Mouse (Mus musculus): ENCODE data around the gene Siglece.
"Not testable (repeated sequence)": the region's sequence is repeated elsewhere in the genome, so short reads cannot be mapped to it uniquely, and the experiment has no call there.

Siglece gene

DNA sequence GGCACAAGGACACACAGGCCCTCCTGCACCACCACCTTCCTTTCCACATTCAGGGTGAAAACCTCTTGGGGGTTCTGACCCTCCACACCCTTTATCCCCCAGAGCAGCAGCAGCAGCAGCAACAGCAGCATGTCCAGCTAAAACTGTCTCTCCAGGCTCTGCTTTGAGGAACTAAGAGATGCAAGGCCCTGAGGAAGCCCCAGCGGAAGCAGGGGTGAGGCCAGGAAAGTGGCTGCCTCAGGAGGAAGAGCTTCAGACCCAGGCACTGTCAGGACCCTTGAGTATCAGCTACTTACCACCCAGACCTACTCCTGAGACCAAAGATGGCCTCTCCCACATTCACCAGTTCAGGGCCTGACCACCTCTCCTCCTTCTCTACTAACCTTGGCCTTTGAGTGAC is at the start of gene Siglece:
TSS of gene Siglece (minus strand) at position 160 of the 400 bp plus-strand sequence.
- no peak for DNase-seq (ENCODE audit: low read depth, low spot score)

DNA sequence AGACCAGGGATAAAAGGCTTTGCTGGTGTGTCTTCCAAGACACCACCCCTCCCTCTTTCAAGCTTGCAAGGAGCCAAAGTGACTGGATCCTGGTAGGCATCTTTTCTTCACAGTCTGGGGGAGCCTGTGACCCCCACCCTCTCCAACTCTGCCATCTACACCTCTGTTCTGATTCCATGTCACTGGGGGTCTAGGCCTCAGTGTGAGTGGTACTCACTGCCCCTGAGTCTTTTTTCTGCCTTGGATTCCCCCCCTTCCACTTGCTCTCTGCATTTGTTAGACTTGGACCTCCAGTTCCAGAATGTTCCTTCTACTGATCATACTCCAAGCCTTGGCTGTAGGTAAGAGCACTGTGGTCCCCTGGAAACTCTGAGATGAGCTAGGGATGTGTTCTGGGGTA is 30.2 kb upstream of the Siglece start, which contains the start of gene Klk14:
TSS of gene Klk14 (plus strand) at position 301 of the 400 bp plus-strand sequence.
- no peak for DNase-seq (ENCODE audit: low read depth, low spot score)

DNA sequence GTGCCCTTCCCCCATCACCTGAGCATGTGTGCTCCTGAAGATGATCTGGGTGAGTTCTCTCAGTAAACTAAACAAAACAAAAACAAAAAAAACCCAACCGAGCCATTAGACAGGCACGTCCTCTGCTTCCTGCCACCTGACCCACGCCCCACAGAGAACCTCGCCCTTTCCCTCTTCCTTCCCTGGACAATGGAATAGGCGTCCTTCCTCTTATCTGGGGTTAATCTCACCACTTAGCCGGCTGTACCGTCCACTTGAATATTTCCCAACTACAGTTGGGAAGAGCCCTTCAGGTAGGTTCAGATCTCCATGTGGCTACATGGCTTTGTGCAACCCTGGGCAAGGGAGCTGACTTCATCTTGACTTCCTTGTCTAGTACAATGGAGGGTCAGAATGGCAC is 25.1 kb upstream of the Siglece start:
- DNase-seq (ENCODE audit: low read depth, low spot score) = peak; percentile 60

DNA sequence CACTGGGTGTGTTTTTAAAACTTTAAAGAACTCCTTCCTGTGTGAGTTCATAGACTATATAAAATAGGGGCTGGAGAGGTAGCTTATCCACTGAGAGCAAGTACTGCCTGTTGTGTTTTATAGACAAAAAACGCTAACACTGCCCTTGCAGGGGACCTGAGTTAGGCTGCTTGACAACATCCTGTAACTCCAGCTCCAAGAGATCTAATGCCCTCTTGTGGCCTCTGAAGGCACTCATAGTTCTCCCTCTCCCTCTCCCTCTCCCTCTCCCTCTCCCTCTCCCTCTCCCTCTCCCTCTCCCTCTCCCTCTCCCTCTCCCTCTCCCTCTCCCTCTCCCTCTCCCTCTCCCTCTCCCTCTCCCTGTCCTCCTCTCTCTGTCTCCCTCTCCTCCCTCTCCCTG is 22.6 kb upstream of the Siglece start:
- not testable (repeated sequence) for DNase-seq (ENCODE audit: low read depth, low spot score)

DNA sequence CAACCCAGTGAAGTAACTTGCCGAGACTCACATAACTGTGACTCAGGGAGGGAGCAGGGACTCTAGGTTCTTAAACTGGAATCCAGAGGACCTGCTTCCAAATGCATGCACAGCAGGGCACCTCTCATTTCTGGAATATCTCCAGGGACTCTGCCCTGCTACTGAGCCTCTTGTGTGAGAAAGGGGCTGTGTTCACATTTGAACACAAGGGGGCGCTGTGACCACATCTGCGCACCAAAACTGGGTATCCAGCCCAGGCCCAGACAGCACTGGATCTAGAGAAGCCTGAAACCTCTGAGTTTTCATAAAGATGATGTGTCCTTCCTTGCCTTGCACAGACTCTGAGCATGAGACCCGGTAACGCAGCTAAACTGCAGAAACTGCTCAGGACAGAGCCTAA is 21.0 kb upstream of the Siglece start:
- peak; percentile 81 for DNase-seq (ENCODE audit: low read depth, low spot score)

DNA sequence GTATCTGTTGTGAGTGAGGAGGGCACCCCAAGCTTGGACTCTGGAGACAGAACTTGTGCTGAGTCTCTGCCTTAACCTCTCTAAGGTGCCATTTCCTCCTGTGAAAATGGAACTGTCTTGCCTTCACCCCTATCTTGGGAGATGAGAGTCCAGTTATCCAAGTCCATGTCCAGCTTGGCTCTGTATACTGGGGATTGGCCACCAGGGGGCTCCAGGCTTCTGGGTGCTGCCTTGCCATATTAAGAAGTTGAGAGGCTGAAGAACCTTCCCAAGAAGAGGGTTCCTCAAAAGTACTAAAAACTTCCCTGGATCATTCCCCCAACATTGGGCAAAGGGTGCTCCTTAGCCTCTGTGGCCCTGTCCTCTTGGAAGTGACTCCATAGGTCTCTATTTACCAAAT is 18.6 kb upstream of the Siglece start:
- peak; percentile 55 for DNase-seq (ENCODE audit: low read depth, low spot score)

DNA sequence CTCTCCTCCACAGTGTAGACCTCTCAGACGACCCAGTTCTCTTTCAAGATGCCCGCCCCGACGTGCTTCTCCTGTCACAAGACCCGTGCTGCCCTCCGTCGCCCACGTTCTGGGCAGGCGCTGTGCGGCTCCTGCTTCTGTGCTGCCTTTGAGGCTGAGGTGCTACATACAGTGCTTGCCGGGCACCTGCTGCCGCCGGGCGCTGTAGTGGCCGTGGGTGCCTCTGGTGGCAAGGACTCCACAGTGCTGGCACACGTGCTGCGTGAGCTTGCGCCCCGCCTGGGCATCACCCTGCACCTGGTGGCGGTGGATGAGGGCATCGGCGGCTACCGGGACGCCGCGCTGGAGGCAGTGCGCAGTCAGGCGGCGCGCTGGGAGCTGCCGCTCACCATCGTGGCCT is 15.1 kb upstream of the Siglece start:
- DNase-seq (ENCODE audit: low read depth, low spot score) = peak; percentile 51

DNA sequence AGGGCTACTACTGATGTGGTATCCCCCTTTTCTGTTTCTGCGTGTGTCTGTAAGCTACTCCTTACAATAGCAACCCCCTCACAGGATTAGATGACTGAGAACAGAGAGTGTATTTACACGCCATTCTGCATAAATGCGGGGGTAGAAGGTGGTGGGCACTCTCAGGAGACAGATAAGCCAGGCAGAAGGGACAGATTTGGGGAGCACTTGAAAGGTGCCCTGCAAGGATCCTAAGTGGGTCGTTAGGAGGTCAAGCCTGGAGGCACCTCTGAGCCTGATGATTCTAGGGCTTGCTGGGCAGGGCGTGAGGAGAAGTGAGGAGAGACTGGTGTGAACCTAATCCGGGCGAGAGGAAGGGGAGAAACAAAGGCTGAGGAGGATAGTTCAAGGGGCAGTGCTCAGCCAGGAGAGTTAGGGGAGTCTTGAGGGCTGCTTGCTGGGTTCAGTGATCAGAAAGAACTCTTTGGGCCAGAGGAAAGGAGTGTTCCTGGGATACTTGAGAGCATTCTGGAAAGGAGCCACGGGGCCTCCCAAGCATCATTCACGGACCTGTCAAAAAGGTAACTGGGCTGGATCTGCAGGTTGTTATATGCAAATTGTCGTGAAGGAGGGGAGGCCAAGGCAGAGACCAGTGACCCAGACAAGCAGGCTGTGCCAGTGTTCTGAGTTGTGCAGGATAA is 12.8 kb upstream of the Siglece start:
- DNase-seq (ENCODE audit: low read depth, low spot score) = no peak

DNA sequence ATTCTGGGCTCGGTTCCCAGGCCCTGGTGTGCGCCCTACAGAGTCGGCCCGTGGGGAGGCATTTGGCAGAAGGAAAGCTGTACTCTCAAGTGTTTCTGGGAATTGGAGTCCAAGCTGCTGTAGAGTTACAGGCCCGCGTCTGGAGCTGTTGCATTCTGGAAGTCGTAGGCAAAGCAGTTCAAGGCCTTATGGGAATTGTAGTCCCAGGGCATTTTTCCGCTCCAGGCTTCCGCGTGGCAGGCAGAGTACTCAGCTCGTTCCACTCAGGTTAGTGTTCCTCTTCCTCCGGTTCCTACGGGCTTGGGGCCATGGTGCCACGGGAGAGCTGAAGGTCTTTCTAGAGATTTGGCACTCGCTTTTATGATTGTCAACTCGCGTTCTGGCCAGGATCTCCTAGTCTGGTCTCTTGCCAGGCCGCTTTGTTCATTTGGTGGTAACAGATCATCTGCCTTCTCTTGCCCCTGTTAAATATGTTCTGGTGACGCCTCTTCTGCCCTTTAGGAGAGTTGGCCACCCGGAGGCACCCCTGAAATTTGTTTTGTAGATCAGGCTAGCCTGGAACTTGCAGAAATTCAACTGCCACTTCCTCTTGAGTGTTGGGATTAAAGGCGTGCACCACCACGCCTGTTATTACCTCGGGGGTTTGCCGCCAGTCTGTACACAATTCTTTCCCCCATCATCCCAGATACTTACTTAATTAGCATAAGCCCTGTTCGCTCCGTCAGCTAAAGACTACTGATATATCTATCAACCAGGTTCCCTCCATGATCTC is 12.0 kb upstream of the Siglece start, which contains the start of gene Ctu1:
TSS of gene Ctu1 (plus strand) at position 208 of the 772 bp plus-strand sequence.
- DNase-seq (ENCODE audit: low read depth, low spot score) = peak; percentile 90

DNA sequence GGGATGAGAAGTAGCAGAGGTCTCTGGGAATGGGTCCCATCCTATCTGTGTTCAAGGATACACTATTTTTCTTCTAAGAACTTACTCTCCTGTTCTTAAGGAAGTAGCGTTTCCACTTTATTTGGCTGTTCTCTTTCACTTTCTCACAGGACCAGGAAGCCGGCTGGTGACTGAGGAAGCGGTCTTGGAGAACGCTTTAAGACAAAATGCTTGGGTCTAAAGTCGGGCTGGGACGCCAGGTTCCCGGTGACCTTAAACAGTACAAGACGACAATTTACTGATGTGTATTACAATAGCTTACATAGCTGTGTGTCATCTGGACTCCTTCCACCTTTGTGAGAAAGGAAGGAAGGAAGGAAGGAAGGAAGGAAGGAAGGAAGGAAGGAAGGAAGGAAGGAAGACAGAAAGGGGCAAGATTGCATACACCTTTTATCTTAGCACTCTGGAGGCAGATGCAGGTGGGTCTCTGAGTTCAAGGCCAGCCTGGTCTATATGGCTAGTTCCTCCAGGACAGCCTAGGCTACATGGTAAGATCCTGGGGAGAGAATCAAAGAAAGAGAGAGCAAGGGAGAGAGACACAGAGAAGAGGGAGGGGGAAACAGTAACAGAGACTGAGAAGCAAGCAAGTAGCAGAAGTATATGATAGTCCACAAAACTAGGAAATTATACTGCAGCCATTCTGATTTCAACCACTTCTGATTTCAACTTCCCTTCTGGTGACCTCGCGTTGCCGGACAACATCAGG is 11.3 kb upstream of the Siglece start:
- no peak for DNase-seq (ENCODE audit: low read depth, low spot score)

DNA sequence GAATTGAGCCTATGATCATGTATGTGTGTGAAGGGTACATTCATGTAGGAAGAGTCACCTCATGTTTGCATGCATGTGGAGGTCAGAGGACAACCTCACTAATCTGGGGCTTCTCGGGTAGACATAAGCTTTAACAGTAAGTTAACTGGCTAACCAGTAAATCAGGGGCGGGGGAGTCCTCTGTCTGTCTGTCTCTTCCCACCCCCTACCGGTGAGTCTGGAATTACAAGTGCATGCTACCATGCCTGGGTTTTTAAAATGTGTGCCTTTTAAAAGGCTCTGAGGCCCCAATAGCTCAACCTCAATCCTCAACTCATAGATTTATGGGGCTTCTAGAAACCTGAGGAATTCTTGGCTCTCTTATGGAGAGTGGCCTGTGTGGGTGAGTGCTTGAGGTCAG is 8.6 kb upstream of the Siglece start:
- DNase-seq (ENCODE audit: low read depth, low spot score) = peak; percentile 46

DNA sequence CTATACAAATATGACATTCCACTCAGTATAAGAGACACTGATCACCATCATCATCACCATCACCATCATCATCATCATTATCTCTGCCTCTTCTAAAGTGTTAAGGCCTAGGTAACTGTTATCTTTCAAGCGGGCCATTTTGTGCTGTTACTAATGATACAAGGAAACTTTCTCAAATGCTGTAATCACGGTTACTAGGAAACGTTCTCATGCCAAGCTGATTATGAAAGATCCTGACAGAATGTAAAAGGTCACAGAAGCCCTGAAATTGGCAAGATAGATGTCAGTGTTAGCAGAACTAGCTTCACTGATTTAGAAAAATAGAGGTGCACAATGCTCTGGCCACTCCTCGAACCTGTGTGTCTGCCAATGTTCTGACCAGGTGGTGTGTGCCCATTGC is 7.3 kb upstream of the Siglece start:
- not testable (repeated sequence) for DNase-seq (ENCODE audit: low read depth, low spot score)

DNA sequence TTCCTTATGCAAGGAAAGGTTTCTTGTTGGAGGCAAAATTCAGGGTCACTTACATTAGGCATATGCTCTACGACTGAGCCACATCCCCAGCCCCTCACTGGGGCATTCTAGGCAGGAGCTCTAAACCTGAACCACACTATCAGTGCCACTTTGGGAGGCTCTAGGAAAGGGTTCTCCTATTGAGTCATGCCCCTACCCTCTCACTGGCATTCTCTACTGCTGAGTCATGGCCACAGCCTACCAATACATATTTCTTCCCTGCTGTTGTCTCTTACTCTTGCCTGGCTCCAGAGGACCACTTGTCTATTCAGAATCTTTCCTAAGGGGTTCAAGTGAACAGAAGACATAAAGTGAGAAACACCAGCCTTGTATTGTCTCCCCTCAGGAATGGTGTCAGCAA is 2.8 kb upstream of the Siglece start:
- no peak for DNase-seq (ENCODE audit: low read depth, low spot score)

DNA sequence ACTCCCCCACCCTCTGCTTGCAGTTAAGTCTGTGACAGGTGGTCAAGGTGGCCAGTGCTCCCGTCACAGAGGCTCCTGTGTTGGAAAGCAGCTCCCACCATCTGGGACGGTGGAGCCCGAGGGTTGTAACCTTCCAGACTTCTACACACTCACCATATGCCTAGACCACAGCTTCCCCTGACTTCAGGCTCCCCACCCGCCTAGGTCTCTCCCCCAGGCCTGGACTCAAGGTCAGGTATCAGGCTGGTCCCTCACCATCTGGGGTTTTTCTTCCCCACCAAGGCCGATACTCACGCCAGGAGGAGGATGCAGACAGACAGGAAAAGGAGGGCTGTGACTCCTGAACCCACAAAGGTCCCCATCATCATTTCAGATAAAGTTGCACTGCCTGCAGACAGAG is 3.7 kb downstream of the Siglece start:
- DNase-seq (ENCODE audit: low read depth, low spot score) = no peak

DNA sequence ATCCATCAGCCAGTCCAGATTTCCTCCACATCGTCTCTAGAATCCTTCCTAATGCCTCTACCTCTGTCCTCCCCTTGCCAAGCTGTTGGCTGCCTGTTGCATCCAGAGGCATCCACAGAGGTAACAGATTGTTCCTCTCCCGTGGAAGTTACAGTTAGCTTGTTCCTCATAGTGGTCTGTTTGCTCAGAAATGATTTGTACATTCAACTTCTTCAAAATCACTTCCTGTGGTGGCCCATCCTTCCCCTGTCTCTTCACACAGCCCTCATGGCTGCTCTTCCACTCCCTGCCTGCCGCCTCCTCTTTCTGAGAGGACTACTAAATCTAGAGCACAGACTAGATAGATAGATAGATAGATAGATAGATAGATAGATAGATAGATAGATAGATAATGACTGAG is 5.4 kb downstream of the Siglece start:
- no peak for DNase-seq (ENCODE audit: low read depth, low spot score)

DNA sequence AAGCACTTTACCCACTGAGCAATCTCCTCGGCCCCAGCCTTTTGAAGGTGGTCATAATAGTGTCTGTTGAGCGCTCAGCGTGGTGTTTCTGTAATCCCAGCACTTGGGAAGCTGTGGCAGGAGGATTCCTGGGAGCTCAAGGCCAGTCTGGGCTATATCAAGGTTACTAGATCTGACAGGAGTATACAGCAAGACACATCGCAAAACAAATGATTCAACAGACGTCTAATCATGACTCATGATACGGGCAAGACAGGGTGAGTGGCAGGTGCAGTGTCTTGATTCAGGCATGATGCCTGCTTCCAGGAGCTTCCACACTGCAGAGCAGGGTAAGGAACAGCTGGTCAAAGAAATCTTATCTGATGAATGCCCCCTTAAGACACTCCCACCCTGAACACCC is 7.3 kb downstream of the Siglece start:
- no peak for DNase-seq (ENCODE audit: low read depth, low spot score)

DNA sequence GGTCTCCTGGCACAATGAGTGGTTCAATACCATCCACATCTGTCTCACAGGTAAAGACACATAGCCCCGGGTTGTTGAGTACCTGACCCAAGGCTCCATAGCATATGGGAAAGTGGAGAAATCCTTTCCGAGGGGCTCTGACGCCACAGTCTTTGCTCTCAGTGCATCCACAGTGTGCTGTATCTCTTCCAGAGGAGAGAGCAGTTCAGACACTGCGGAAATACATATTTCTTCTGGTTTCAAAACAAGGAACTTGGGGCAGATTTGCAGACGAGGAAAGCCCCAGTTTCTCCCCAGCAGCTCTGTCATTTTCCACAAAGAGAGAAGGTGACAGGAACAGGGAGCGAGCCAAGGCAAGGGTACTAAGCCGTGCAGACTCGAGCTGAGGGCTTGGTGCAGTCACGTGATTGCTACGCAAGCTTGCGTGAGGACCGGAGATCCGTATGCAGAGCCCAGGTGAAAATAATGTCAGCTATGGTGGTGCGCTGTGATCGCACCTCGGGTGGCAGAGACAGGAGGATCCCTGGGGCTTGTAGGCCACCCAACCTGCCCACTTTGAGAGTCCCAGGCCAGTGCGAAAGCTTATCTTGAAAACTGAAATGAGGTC is 16.8 kb downstream of the Siglece start:
- peak; percentile 39 for DNase-seq (ENCODE audit: low read depth, low spot score)

DNA sequence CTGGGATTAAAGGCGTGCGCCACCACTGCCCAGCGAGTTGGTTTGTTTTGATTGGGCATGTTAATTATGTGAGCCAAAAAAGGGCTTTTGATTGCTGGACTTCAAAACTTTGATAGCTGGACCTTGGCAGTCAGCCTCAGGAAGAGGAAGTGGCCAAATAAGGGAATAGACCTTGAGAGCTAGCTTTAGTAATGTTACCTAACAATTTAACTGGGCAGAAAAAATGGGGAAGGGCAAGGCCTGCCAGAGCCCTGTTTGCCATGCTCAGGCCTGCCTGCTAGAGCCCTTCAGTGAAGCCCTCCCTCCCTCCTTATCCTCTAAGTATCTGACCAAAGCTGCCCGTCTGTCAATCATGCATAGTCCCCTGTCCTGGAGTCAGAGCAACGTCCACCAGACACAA is 17.4 kb downstream of the Siglece start:
- DNase-seq (ENCODE audit: low read depth, low spot score) = no peak

DNA sequence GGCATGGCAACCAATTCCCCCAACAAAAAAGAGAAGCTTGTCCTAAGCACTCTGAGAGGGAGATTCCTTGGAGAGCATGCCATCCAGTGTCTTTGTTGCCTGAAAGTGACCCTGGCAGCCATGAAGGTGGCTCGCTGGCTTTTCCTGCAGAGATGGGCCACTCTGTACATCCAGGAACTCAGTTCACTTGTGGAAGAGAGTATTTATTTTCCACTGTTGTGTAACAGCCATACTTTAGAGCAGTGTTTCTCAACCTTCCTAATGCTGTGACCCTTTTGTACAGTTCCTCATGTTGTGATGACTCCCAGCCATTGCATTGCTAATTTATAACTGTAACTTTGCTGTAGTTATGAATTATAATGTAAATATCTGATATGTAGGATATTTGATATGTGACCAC is 22.8 kb downstream of the Siglece start:
- DNase-seq (ENCODE audit: low read depth, low spot score) = no peak

DNA sequence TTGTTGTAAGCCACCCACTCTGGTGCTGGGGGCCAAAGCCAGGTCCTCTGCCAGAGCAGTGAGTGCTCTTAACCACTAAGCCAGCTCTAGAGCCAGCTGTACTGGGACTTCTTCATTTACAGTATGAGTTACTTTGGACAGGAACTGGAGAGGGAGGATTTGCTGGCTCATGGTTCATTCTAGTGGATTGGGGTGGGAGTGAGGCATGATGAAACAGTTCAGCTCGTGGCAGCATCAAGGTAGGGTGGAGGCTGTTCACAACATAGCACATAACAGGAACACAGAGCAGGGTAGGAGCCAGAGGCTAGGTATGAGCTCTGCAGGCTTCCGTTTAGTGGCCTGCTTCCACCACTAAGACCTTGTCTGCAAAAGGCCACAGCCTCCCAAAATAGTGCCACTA is 23.8 kb downstream of the Siglece start:
- DNase-seq (ENCODE audit: low read depth, low spot score) = peak; percentile 46

DNA sequence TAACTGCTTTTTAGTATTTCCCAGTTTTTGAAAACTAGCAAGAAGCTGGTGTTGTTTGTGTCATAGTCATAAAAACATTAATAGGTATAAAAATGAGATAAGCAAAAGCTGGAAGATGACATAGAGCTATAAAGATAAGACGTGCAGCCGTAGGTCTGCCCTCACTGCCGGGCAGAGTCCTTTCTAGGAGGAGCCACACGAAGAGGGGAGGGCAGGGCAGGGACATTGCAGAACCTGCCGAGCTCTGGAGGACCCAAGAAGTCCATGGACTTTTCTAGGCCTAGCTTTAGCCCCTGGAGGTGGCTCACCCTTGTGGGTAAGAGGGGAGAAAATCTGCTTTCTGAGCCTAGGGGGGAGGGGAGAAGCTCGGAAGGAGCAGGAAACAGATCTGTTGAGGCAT is 25.5 kb downstream of the Siglece start, which contains the start of gene Ceacam18:
TSS of gene Ceacam18 (plus strand) at position 208 of the 400 bp plus-strand sequence.
- no peak for DNase-seq (ENCODE audit: low read depth, low spot score)

DNA sequence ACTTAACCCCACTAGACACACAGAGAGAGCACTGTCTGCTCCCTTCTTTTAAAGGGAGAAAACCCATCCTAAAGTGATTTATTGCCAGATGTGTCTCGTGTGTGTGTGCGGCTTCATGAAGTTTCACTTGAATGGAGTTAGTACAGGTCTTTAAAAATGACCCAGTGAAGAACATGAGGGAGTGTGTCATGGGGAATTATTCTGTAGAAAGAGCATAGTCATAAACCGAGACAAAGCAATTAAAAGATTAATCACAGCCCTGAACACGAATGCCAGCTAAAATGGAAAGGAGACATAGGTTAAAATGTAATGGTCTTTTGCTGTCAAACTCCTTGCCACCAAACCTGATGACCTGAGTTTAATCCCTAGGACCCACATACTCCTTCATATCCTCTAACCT is 26.0 kb downstream of the Siglece start:
- DNase-seq (ENCODE audit: low read depth, low spot score) = no peak

All from ZHBTc4 (cell line).